Mouse (Mus musculus) cerebral cortex, adult 2 months (tissue): ENCODE data around the gene Hnrnpul1.

Source experiments
- WGBS: fragments of 180-500 bp; shearing (Covaris S2); methylation state at CpG from one replicate; pipeline ENCODE4 v1.1.7; 2018; 5-methylcytosine and 5-hydroxymethylcytosine counted together

Gene Hnrnpul1

DNA sequence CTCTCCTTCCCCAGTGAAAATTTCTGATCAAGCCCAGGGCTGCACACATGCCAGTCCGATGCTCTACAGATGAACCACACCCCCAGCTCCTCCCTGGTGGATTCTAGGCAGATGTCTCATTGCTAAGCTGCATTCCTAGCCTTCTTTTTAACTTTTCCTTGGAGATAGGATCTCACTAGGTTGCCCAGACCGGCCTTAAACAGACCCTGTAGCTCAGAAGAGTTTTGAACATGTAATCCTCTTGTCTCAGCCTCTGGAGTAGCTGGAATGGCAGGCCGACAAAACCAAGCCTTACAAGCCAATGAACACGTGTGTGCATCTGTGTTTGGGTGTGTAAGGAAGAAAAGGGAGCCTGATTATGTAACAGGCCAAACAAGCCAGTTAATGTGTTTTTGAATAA, 26.2 kb upstream of the Hnrnpul1 start:
- WGBS: 48% methylated on average over 4 of the region's 4 CpGs

DNA sequence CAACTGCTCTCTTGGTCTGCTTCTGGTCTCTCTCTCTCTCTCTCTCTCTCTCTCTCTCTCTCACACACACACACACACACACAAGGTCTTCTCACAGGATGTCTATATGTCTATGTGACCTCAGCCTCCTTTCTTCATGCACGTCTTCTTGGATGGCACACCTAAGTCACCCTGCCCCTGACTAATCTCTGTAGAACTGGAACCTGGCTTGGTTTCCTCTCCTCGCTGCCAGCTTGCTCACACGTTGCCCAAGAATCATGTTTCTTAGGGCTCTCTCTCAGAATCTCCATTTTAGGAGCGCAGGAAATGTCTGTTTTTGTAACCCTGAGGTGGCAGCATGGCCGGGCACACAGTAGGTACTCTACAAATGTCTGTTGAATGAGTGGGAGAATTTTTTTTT, 25.5 kb upstream of the Hnrnpul1 start:
- 77% methylated on average over 5 of the region's 5 CpGs for WGBS

DNA sequence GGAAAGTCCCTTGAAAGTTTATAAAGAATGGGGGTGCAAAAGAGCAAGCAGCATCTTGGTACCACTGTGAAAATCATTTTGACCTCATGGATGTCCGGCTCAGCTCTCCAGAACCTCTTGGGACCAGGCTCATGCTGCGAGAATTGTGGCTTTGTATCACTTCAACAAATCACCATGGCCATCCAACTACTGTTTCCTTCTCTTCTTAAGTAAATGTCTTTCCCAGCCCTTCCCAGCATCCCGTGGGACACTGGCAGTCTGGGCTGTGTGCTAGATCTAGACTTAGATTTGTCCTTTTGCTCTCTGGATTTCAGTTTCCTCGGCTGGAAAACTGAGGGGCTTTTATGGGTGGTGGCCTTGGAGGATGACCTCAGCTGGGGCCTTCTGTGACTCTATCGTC, 13.7 kb upstream of the Hnrnpul1 start:
- 91% methylated on average over 5 of the region's 5 CpGs for WGBS

DNA sequence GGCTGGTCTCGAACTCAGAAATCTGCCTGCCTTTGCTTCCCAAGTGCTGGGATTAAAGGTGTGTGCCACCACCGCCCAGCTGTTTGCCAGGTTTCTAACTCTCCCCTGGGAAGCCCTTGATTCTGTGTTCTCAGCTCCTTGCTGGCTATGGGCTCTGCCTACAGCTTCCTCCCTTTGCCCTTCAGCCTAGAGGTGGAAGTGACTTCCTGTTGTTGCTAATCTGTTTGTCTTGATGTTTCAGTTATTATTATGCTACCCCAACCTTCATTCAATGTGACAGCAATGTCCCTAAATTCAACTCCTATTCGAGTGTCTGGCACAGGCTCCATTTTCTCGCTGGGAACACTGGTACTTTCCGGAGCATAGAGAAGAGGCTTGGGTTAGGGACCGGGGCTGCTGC, 11.6 kb upstream of the Hnrnpul1 start:
- WGBS: 86% methylated on average over 6 of the region's 6 CpGs

DNA sequence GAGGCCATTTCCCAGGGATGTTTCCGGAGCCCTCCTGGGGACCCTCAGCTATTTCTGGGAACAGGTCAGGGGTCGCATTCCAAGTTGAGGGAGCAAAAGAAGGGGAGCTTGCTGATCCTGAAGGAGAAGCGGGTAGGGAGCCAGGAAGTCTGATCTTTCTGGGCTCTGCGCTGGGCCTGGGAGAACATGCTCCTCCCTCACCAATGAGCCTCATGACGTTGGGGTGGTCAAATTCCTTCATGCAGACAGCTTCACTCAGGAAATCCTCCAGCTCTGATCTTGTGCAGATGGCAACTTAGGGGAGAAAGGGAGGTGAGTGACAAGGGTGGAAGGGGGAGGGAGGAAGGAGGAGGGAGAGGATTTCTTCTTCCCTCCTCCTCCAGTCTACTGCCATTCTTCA, 9.7 kb upstream of the Hnrnpul1 start:
- WGBS: 70% methylated on average over 5 of the region's 5 CpGs

DNA sequence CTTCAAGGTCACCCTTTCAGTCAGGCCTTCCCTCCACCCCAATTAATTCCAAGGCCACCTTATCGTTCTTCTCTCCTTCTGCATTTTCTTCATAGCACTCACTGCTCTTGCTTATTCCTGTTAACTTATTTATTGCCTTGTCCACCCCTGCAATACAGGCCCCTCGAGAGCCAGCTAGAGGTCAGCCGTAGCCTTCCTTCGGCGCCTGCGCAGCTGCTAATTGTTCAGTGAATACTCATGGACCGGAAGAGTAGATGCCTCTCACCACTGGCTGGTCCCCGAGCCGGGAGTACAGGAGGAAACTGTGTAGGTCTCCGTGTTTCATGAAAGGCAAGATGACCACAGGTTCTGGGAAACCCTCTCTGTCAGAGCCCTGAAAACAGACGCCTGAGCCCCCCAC, 9.1 kb upstream of the Hnrnpul1 start:
- 81% methylated on average over 11 of the region's 11 CpGs for WGBS

DNA sequence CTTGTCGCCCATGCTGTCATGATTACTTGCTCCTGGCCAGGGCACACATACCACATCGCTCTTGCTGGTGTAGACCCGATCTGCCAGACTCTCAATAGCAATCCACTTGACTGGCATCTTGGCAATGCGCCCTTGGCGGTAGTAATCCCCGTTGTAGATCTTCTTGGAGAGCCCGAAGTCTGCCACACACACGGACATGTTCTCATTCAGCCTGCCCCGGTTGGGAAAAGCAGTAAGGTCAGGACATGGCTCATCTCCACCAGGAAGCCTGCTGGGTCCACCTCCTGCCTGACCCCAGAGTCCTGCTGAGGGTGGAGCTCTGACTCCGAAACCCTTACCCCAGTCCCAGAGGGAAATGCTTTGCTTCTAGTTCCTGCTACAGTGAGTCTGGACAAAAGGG, 6.8 kb upstream of the Hnrnpul1 start:
- WGBS: 47% methylated on average over 10 of the region's 10 CpGs

DNA sequence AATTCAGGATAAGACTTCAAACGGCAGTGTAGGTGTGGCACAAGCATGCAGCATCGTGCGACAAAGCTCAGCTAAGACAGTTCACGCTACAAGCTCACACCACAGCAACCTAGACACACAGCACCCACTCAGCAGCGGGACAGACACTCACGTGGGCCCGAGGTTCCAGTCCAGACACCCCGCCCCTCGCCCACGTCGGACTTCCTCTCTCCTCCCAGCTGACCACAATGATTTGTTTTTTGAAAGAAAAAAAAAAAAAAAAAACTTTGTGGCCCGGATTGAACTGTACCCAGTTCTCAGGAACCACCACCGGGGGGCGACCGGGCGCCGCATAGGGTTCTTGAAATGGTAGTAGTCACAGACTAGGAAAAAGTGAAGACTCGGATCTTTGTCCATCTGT, 1.5 kb upstream of the Hnrnpul1 start:
- WGBS: under 1% methylated on average over 18 of the region's 18 CpGs

DNA sequence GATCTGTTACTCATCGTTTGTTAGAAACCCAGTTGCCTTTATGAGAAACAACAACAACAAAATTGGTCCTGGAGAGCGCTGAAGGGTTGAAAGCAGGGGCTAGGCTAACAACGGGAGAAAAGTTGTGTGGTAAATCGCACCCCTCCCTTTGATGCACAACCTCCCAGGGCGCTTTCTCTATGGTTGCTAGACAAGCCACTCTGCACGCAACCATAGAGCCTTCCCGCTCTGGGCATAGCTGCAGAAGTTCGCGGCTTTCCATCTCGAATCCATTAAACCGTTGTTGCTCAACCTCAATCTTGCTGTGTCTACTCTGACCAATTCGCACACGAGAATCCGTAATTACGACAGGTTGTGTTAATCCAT, 894 bp upstream of the Hnrnpul1 start:
- under 1% methylated on average over 15 of the region's 15 CpGs for WGBS

DNA sequence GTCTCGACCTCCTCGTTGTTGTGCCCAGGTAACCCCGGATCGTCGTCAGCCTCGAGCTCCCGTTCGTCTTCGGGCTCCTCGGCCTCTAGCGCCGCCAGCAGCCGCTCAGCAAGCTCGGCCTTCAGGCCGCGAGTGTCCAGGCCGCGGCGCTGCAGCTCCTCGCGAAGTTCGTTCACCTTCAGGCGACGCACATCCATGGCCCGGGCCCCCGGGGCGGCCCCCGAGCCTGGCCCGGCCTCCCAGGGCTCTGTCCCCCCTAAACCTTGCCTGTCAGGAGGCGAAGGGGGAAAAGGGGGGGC, 169 bp downstream of the Hnrnpul1 start:
- under 1% methylated on average over 30 of the region's 30 CpGs for WGBS

DNA sequence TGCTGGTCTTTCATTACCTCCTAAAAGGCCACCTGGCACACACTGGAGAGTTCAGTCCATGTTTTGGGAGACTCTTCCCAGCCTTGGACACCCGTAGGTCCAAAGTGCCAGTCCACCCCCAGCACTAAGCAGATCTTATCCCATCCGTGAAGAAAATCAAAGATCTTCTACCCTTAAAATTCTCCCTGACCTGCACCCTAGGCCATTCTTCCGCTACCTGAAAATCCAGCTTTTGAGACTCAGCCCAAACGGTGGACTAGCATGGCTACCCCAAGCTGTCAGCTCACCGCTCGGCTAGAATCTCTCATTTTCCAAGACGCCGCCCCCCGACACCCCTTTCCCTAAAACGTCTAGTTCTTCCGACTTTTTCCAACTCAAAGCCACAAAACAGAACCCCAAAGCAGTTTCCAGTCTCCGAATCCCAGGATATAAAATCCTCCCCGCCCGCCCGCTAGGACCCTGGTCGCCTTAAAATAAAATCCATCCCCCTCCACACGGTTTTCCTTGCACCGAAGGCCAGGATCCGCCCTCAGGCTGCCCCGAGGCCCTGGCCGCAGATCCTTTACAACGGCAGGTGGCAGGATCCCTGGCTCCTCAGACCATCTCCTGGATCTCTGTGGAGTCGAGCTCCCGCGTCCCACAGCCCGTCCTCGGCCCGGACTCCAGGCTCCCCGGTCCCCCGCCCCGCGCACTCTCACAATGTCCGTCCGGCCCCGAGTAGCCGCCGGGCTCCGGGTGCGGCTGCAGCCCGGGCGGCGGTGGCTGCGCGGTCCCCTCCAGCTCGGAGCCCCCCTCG, 716 bp downstream of the Hnrnpul1 start:
- WGBS: 1% methylated on average over 46 of the region's 46 CpGs

DNA sequence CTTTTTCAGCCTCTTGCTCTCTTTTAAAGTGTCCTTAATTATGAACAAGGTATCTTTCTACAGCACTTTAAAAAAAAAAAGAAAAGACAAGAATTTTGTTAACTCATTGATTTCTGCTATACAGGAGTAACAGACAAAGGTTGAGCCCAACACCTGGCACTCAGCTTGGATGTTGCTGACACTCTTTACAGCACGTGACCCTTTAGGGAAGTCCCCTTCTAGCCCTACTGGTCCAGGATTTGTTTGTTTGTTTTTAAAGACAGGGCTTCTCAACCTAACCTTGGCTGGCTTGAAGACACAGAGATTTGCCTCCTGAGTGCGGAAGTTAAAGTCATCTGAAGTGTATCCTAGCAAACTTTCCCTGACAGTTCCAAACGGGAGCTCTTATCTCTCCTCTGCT, 7.7 kb downstream of the Hnrnpul1 start:
- 59% methylated on average over 3 of the region's 3 CpGs for WGBS

DNA sequence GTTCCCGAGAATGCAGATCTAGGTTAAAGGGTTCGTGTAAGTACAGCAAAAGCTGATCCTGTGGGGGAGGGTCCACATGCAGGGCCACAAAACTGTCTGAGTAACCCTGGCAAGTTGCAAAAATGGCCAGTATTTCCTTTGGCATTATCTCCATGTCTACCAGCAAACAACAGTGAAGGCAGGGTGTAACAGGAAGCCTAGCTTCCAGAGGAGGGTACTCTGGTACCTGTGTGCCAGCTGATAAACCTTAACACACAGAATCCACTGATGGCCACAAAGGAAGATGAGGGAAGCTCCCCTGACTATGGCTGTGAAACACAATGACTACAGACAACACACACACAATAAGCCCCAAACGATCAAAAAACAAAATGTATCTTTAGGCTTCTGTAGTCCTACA, 16.3 kb downstream of the Hnrnpul1 start:
- 78% methylated on average over 3 of the region's 3 CpGs for WGBS

DNA sequence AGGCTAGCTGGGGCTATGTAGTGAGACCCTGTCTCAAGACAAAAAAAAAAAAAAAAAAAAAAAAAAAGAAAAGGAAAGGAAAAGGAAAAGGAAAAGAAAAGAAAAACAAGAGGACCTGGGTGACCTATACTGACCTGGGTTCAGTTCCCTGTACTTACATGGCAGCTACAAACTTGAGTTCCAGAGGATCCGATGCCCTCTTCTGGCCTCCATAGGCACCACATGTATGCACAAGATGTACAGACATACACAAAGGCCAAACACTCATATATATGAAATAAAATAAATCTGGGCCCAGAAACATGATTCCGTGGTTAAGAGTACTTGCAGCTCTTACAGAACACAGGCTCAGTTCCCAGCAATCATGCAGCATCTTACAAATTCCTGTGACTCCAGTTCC, 17.6 kb downstream of the Hnrnpul1 start:
- 92% methylated on average over 2 of the region's 2 CpGs for WGBS

DNA sequence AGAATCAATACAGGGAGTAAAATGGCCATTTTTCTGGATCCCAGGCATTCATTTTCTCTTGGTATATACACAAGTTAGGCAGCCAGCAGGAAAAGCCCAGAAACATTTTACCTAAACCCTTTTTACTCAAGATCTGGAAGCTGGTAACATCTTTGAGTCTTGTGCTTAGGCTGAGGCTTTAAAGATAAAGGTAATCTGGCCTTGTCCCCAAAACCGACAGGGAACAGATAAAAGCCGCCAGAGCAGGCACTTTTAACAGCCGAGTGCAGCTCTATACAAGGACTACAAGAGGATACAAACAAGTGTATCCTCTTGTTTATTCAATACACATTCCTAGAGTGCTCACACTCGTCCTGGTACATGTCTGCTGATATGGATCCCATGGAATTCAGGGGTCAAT, 19.6 kb downstream of the Hnrnpul1 start:
- 71% methylated on average over 4 of the region's 4 CpGs for WGBS

DNA sequence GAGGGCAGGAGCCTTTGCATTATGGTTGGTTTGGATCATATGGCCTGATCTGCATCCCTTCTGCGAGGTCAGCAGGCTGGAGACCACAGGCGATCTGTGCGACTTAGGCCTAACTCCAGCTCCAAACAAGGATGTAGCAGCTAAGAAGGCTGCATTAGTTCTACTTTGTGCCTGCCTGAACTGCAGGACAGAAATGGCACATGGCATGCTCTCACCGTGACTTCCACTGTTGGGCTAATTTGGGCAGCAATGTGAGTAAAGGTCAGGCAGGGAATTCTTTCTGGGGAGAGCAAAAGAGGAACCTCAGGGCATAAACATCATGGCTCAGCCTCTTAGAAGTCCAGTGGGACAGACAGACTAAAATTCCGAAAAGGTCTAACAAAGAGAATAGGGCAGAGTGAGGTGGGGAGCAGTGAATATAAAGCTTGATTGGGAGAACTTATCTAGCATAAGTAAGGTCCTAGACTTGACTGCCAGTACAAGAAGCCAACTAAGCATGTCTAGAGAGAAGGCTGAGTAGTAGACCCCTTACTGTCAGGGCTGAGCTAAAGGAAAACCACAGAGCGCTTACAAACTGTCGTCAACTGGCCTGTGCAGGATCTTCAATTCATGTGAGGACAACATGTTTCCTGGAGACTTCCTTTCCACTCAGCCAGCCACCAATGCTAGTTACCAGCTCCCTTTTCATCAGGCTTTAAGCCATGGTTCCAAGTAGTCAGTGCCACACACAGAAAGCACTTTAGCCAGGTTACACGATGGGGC, 23.1 kb downstream of the Hnrnpul1 start:
- WGBS: 82% methylated on average over 8 of the region's 8 CpGs

DNA sequence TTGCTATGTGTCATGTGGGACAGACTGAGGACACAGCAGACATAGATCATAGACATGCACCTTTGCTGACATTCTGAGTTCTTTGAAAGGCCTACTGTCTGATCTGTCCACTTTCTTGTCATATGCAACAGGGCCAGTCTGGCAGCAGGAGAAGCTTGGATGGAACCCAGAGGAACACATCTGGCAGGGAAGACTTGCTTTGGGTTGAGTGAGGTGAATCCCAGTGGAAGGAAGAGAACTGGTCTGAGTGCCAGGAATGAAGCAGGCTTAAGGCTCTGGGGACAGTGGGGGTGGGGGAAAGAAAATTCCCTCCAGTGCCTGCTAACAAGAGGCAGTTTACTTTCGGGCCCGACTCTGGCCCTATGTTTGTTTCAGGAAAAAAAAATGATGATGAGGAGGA, 24.7 kb downstream of the Hnrnpul1 start:
- WGBS: 67% methylated on average over 2 of the region's 2 CpGs

DNA sequence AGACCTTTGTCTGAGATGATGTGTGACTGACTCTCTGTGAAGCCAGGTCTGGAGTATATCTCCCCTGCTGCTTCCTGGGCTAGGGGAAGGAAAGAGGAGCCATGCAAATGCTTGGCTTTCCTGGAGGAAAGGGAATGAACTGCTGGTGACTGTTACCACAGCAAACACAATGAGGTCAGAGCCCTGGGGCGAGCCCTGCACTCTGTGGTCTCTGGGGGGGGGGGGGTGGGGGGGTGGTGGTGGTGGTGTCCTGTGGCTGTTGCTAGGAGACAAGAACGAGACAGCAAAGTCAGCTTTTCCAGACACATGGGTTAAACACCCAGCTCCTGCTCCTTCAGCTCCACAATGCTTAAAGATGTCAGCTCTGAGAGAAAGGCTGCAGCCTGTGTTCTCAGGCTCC, 25.2 kb downstream of the Hnrnpul1 start:
- WGBS: 46% methylated on average over 2 of the region's 2 CpGs

DNA sequence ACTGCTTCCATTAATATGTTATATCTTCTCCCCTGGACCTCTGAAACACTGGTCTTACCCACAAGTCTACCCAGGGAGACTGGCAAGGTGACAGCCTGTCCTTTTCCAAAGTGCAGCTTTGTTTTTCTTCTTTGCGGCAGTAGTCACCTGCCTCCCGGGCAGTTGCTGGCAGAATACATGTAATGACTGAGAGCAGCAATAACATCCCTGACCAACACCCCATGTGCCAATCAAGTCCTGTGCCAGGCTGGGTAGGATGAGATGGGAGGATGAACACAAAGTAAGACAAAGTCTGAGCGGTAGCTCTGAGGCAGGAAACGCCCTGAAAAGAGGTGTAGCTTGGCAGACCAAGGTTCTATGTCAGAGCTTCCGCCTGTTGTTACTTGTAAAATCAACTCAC, 26.8 kb downstream of the Hnrnpul1 start:
- 89% methylated on average over 5 of the region's 5 CpGs for WGBS

DNA sequence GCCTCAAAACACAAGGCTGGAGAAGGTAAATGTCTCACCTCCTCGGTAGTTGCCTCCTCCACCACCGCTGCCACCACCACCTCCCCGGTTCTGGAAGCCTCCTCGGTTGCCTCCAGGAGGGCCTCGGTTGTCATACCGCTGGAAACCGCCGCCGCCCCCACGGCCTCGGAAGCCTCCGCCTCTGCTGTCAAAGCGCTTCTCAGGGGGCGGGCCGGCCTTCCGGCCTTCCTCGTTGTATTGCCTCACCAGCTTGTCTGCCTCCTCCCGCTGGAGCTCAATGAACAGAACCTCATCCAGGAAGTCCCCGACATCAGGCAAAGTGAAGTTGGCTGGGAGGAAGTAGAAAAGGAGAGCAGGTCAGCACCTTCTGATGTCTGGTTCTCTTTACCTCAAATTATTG, 28.7 kb downstream of the Hnrnpul1 start:
- WGBS: 56% methylated on average over 19 of the region's 19 CpGs

DNA sequence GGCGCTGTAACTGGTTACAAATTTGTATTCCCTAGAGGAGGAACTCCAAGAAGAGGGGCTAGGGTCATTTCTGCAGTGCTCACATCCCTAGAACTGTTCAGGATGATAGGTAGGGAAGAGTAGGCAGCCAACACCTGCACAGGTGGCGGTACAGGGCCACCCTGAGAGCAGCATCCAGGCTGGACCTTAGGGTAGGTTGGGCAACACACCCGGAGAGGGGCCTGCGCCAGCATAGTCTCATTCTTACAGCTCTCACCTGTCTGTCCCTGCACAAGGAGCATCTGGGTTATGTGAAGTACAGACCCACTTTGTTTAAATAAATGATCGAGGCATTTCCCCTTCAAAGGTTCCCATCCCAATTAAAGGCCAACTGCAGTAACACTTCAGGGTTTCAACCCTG, 33.8 kb downstream of the Hnrnpul1 start:
- 89% methylated on average over 5 of the region's 5 CpGs for WGBS

DNA sequence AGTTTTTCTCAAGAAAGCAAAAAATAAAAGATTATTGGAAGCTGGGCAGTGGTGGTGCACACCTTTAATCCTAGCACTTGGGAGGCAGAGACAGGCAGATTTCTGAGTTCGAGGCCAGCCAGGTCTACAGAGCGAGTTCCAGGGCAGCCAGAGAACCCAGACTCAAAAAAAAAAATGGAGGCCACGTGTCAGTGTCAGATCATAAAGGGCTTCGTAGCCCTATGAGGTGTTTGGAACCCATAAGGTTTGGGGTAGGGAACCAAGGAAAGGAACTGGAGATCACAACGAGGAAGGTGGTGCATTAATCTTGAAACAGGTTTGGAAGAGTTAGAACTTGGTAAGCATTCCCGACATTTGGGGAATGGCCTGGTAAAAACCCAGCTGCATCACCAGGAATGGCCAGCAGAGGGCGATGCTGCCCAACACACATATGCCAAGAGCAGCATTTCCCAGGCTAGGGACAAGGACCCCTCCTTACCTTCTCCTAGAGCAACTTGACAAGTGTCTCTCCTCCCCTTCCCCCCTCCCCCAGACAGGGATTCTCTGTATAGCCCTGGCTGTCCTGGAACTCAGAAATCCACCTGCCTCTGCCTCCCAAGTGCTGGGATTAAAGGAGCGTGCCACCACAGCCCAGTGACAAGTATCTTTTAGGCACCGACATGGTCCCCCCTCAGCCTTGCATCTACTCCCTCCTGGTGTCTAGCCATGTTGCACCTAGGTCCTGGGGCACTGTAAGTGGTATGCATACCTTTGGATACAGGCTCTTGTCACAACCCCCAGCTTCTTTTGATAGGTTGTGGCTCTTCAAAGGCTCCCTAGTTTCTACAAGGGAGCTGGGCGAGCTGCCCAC, 34.6 kb downstream of the Hnrnpul1 start:
- WGBS: 53% methylated on average over 10 of the region's 10 CpGs
